Mouse (Mus musculus): ENCODE measurements around the gene Plin3.

GRCm38 (mm10) chr17:56303847-56304586 is 11.3 kb upstream of the Plin3 start:
- TF ChIP-seq GATA1 (IDR thresholded peaks at IDR 0.05; ENCODE audit: borderline replicate concordance, low read length) (no peak), FLI1 (IDR thresholded peaks at IDR 0.05; ENCODE audit: low read length) (peak; percentile 82; the same call in 1 of the 2 replicates)

Data from megakaryocyte, embryonic 14.5 days (primary cell).